Mouse (Mus musculus) neural tube, embryonic 14.5 days (tissue): ENCODE data around the gene Ak5. TPM values are rescaled to one million over a fixed set of nuclear protein-coding genes. Genes with fewer than 3 reads are reported as not detected.

ENCODE experiments used
- ATAC-seq: fragments of 200-750 bp; cut with Nextera tagmentation; 2 replicates; pipeline ENCODE4 v1.8.0; 2017; ENCODE audit warnings: low read depth, mild to moderate bottlenecking, moderate TSS enrichment, moderate library complexity
- H3K27ac ChIP-seq: fragments of 300-500 bp; sonication (generic); 2 replicates; pipeline ENCODE4 v1.5.1; 2014; ENCODE audit warnings: low read depth, mild to moderate bottlenecking, control low read depth, low read length, moderate library complexity, mixed read lengths
- H3K27me3 ChIP-seq: fragments of 300-500 bp; sonication (generic); 2 replicates; pipeline ENCODE4 v1.6.1; 2014; ENCODE audit warnings: low read length; ENCODE audit not compliant: control insufficient read depth, insufficient read depth
- H3K36me3 ChIP-seq: fragments of 300-500 bp; sonication (generic); 2 replicates; pipeline ENCODE4 v1.6.1; 2014; ENCODE audit warnings: low read length, mixed read lengths; ENCODE audit not compliant: control insufficient read depth, insufficient read depth
- H3K4me1 ChIP-seq: fragments of 300-500 bp; sonication (generic); 2 replicates; pipeline ENCODE4 v1.6.1; 2014; ENCODE audit warnings: low read length; ENCODE audit not compliant: control insufficient read depth, insufficient read depth
- H3K4me2 ChIP-seq: fragments of 300-500 bp; sonication (generic); 2 replicates; pipeline ENCODE4 v1.6.1; 2014; ENCODE audit warnings: mild to moderate bottlenecking, low read depth, low read length, control low read depth
- H3K4me3 ChIP-seq: fragments of 300-500 bp; sonication (generic); 2 replicates; pipeline ENCODE4 v1.5.1; 2014; ENCODE audit warnings: low read depth, low read length, control low read depth, mixed read lengths
- H3K9ac ChIP-seq: fragments of 300-500 bp; sonication (generic); replicated peaks from 2 replicates; pipeline ENCODE4 v1.6.1; 2014; ENCODE audit warnings: low read depth, mild to moderate bottlenecking, control low read depth, low read length, mixed read lengths
- H3K9me3 ChIP-seq: fragments of 300-500 bp; sonication (generic); 2 replicates; pipeline ENCODE4 v1.6.1; 2016; ENCODE audit warnings: low read length; ENCODE audit not compliant: control insufficient read depth
- WGBS: fragments of 180-500 bp; shearing (Covaris S2); extraction: QIAGEN DNeasy Blood & Tissue Kit; methylation state at CpG from one replicate; pipeline ENCODE4 v1.1.7; 2014; 5-methylcytosine and 5-hydroxymethylcytosine counted together
- polyA plus RNA-seq: library from polyadenylated mRNA; unstranded; fragments of >200 nt; fragmentation: Nextera tagmentation; extraction: Ambion mirVana; gene quantifications from 2 replicates; pipeline ENCODE4 v1.2.1, GENCODE M21; 2014

Ak5 gene
- polyA plus RNA-seq, 1 experiment from 2014 or later: 24.1 TPM

DNA sequence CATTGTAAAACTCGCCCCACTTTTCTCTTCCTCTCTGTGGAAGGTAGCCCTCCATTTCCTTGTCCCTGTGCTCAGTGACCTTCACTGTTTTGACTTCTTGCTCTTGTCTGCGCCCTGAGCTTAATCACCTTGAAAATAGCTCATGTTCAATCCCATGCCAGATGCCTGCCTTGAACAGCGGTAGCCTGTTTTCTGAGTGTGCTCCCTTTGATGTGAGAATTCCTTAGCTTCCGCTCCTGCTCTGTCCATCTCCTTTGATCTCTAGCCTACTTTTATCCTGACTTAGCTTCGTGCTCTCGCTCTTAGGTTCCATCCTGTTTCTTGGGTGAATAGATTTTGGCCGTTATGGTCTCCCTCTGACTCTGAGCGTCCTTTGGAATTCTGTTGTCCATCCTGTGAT, 31.1 kb upstream of the Ak5 start:
- no peaks in the 10 kb centered on the region for H3K4me1 ChIP-seq
- H3K36me3 ChIP-seq: no peaks in the 10 kb centered on the region
- H3K9ac ChIP-seq: no peak overlapping the region
- no peak for ATAC-seq
- no peak overlapping the region for H3K27ac ChIP-seq
- H3K4me2 ChIP-seq: no peak overlapping the region
- no peaks in the 10 kb centered on the region for H3K9me3 ChIP-seq
- no peak overlapping the region for H3K4me3 ChIP-seq
- WGBS: 74% methylated on average over 8 of the region's 8 CpGs
- H3K27me3 ChIP-seq: no peaks in the 10 kb centered on the region

DNA sequence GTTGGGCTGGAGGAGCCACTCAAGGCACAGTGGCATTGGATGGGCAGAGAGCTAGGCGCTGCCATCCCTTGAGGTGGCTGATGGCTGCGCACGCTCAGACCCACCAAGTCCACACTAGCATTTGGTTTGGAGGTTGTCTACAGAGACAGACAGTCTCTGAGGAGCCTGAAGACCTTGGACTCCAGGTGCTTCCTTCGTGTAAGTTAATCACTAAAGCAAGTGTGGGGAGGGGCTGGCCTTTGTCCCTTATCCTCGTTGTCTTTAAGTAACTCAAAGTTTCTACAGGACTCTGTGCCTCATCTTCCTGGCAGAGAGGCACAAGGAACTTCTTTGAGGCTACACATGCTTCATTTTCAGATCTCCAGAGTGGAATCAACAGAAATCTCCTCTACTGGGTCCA, 29.9 kb upstream of the Ak5 start:
- no peak overlapping the region for H3K4me3 ChIP-seq
- no peaks in the 10 kb centered on the region for H3K4me1 ChIP-seq
- H3K36me3 ChIP-seq: no peaks in the 10 kb centered on the region
- no peak overlapping the region for H3K27ac ChIP-seq
- H3K9me3 ChIP-seq: no peaks in the 10 kb centered on the region
- H3K4me2 ChIP-seq: no peak overlapping the region
- no peak for ATAC-seq
- no peak overlapping the region for H3K9ac ChIP-seq
- H3K27me3 ChIP-seq: no peaks in the 10 kb centered on the region
- 86% methylated on average over 5 of the region's 5 CpGs for WGBS

DNA sequence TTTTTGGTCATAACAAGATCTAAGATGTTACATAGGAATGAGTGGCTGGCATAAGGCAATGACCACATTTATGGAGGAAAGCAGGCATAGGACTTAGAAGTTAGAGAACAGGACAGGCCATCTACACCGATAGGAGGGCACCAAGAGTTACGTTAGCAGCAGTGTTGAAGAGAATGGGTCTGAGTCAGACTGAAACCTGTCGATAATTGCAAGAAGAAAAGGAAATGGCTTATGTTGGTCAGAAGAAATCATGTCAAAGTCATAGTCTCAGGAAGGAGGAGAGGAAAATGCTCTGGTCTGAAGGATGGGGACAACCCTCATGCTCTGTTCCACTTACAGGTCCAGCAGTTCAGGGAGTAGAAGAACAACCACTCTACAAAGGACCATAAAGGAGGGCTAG, 26.8 kb upstream of the Ak5 start:
- 97% methylated on average over 3 of the region's 3 CpGs for WGBS
- H3K9me3 ChIP-seq: no peaks in the 10 kb centered on the region
- H3K27ac ChIP-seq: no peak overlapping the region
- no peak overlapping the region for H3K9ac ChIP-seq
- H3K4me2 ChIP-seq: no peak overlapping the region
- H3K36me3 ChIP-seq: no peaks in the 10 kb centered on the region
- H3K4me3 ChIP-seq: no peak overlapping the region
- H3K4me1 ChIP-seq: no peaks in the 10 kb centered on the region
- no peaks in the 10 kb centered on the region for H3K27me3 ChIP-seq
- ATAC-seq: no peak

DNA sequence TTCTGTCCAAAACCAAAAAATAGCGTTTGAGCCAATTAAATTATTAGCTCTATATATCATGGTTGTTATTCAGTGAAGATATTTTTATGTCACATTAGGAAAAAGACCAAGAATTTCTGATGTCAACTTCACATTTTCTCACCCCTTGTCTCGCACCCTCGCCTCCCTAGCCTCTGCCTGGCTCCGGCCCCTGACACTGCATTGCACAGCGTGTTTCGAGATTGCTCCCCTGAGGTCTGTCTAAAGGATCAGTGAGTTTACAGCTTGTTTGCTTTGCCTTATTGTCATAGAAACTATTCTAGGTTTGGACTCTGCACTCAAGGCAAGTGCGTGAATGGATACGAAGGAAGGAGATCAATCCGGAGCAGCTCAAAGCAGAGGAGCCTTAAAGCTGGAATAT, 20.9 kb upstream of the Ak5 start:
- no peak for ATAC-seq
- no peaks in the 10 kb centered on the region for H3K9me3 ChIP-seq
- no peak overlapping the region for H3K9ac ChIP-seq
- no peak overlapping the region for H3K4me3 ChIP-seq
- no peaks in the 10 kb centered on the region for H3K36me3 ChIP-seq
- 64% methylated on average over 9 of the region's 9 CpGs for WGBS
- H3K4me1 ChIP-seq: no peaks in the 10 kb centered on the region
- H3K27ac ChIP-seq: no peak overlapping the region
- no peak overlapping the region for H3K4me2 ChIP-seq
- no peaks in the 10 kb centered on the region for H3K27me3 ChIP-seq

DNA sequence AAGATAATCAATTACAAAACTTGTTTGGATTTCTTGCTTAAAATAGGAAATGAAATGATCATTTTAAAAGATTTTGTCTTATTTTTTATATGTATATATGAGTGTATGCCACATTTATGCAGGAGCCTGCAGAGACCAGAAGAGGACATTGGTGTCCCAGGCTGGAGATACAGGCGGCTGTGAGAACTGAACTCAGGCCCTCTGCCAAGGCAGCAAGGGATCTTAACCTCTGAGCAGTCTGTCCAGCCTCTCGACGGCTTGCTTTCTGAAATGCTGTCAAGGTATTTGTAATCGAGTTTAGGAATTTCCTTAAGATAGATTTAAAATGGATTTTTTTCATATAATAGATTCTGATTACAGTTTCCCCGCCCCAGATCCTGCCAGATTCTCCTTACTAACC, 20.4 kb upstream of the Ak5 start:
- no peak for ATAC-seq
- Histone ChIP-seq H3K4me3 (no peak overlapping the region), H3K4me1 (no peaks in the 10 kb centered on the region), H3K36me3 (no peaks in the 10 kb centered on the region), H3K4me2 (no peak overlapping the region), H3K27ac (no peak overlapping the region), H3K27me3 (no peaks in the 10 kb centered on the region), H3K9ac (no peak overlapping the region), H3K9me3 (no peaks in the 10 kb centered on the region)
- 89% methylated on average over 5 of the region's 5 CpGs for WGBS

DNA sequence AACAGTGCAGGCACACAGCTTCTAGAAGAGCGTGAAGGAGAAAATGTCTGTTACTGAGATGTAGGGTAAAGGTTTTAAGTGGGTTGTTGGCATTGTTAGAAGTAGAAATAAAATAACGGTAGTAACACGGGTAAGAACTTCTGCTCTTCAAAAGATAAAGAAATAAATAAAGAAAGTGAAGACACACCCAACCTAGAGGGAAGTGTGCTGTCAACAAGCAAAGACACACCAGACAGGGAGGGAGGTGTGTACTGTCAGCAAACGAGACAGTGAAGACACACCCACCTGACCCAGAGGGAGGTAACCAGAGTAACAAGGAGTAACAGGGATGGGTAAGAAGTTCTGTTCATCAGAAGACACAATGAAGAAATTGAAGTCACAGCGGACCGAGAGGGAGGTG, 6.5 kb upstream of the Ak5 start:
- Histone ChIP-seq H3K9ac (no peak overlapping the region), H3K9me3 (no peaks in the 10 kb centered on the region)

DNA sequence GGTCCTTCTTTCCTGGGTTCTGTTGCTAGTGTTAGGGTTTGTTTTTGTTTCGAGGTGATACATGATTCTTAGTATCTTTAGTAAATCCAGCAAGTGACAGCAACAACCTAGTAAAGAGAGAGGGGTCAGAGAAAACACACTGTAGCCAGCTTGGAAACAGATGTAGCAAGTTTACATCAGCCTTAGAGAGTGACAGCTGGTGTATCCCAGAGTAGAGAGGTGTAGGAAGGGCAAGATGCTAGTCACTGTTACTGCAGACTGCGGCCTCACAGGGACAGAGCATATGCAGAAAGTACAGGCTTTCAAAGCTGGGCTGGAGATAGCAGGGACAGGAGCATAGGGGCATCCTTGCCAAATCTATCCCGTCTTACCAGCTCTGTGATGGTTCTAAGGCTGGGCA, 1.6 kb upstream of the Ak5 start:
- Histone ChIP-seq H3K9ac (no peak overlapping the region), H3K9me3 (no peaks in the 10 kb centered on the region), H3K4me3 (no peak overlapping the region), H3K27me3 (peaks cover 3% of the 10 kb centered on the region; the same call in 1 of the 2 replicates), H3K36me3 (no peaks in the 10 kb centered on the region), H3K27ac (no peak overlapping the region), H3K4me1 (0 out of 2 replicates have a peak, but pooled peaks cover 3% of the 10 kb centered on the region), H3K4me2 (no peak overlapping the region)
- WGBS: 84% methylated on average over 3 of the region's 3 CpGs
- no peak for ATAC-seq

More for the DNA sequence above, 6.5 kb upstream of the Ak5 start:
- H3K4me2 ChIP-seq: no peak overlapping the region
- no peaks in the 10 kb centered on the region for H3K27me3 ChIP-seq
- no peak overlapping the region for H3K27ac ChIP-seq
- H3K4me1 ChIP-seq: no peaks in the 10 kb centered on the region
- no peak overlapping the region for H3K4me3 ChIP-seq
- no peak for ATAC-seq
- 79% methylated on average over 6 of the region's 6 CpGs for WGBS
- H3K36me3 ChIP-seq: no peaks in the 10 kb centered on the region

DNA sequence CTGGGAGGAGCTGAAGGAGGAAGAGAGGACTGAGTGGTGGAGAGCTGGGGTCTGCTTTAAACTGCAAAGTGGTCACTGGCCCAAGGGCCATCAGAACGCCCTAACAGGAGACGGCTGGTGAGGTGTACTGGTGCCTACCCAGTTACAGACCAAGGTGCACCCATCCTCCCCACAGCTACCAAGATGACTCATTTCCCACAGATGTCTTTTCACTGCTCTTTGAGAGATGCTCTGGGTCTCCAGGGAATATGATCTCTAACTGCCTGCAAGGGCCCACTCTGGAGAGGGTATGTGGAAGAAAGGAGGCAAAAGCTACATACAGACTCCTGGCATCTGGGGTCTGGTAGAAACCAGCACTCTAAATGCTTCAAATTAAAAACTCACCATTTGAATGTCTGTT, 633 bp upstream of the Ak5 start:
- Histone ChIP-seq H3K27me3 (peaks cover 3% of the 10 kb centered on the region; the same call in 1 of the 2 replicates), H3K27ac (no peak overlapping the region), H3K4me2 (no peak overlapping the region), H3K9me3 (no peaks in the 10 kb centered on the region), H3K36me3 (no peaks in the 10 kb centered on the region), H3K9ac (no peak overlapping the region), H3K4me1 (0 out of 2 replicates have a peak, but pooled peaks cover 3% of the 10 kb centered on the region), H3K4me3 (no peak overlapping the region)
- no peak for ATAC-seq
- WGBS: 82% methylated on average over 2 of the region's 2 CpGs

DNA sequence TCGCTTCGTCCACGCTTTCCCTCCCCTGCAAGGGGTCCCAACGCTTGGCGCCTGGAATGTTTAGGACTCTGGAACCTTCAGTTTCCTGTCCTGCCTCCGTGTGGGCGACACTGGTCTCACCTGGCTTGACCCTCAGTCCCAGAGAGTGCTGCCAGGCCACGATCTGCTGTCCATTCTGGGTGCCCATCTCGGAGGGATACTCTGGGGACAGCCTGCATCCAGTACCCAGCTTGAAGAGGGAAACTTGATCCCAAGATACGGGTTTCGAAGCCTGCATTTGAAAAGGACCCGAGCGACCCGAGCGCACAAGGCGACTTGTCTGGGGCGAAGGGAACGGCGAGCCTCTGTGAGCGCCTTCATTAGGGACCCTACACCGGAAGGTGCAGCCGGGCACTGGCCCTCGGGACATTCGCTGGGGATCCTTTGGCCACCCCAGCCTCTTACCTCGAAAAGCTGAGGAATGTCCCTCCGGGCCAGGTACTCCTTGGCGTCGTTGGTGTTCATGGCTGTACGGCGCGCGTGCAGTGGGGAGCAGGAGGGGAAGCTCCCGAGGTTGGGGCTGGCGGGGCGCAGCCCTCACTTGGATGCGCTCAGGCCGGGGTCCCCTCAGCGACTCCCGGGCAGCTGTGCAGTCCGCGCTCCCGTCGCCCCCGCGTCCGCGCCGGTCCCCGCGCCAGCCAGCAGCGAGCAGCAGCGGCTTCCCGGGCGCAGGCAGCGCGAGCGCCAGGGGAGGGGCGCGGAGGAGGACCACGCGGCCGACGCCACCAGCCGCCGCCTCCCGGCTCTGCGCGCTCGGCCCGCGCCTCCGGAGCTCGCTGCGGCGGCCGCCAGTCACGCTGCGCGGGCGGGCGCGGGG, 576 bp downstream of the Ak5 start:
- WGBS: under 1% methylated on average over 70 of the region's 82 CpGs
- ATAC-seq: peak; percentile 92
- Histone ChIP-seq H3K27me3 (peaks cover 3% of the 10 kb centered on the region; the same call in 1 of the 2 replicates), H3K36me3 (no peaks in the 10 kb centered on the region), H3K9ac (peak overlapping the region; percentile 63), H3K4me1 (0 out of 2 replicates have a peak, but pooled peaks cover 3% of the 10 kb centered on the region), H3K4me3 (peak overlapping the region; percentile 56), H3K27ac (no peak overlapping the region), H3K9me3 (no peaks in the 10 kb centered on the region), H3K4me2 (peak overlapping the region; percentile 95)
